Mouse (Mus musculus): Measurements from ENCODE around the gene Pml. TPM values are rescaled to one million over a fixed set of nuclear protein-coding genes. Genes with fewer than 3 reads are reported as not detected.

The Pml gene
- polyA plus RNA-seq, 1 experiment: 18.7 TPM

DNA sequence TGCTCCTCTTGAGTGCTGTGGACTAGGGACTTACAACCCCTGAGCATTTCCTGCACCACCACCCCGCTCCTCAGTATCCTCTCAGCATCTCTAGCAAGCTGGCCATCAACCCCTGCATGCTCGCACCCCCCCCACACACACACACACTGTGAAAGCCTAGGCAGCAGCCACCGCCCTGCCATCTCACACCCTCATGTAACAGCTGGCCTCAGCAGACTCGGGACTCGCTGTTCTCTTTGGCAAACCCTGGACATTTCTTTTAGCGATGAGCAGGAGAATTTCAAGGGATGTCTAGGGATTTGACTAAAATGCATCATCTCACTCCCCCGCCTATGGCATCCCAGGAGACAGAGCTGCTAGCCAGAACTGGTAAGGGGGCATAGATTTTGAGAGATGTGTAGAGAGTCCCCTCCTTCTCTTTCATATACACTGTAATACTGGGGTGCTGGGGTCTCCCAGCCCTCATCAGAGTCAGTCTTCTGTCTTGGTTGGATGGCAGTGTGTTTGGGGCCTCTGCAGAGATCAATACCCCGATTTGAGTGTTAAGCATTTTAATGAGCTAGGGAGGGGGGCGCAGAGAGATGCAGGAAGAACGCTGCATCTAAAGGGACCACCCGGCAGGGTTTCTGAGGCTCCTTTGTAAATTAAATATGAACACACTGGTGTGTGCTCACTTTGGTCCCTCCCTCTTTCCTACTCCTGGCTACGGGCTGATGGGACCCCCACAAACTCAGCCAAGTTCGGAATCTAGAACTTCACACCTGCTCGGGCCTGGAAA lies 46.7 kb downstream of the Pml start:
- DNase-seq (ENCODE audit: low read depth): no peak

- DNase-seq (ENCODE audit: low read depth): no peak
Observed at GRCm38 (mm10) chr9:58201861-58202549, 47.6 kb downstream of the Pml start.

GRCm38 (mm10) chr9:58201091-58201842 lies 48.3 kb downstream of the Pml start:
- no peak for DNase-seq (ENCODE audit: low read depth)

GRCm38 (mm10) chr9:58200270-58201090 lies 49.1 kb downstream of the Pml start:
- no peak for DNase-seq (ENCODE audit: low read depth)

DNA sequence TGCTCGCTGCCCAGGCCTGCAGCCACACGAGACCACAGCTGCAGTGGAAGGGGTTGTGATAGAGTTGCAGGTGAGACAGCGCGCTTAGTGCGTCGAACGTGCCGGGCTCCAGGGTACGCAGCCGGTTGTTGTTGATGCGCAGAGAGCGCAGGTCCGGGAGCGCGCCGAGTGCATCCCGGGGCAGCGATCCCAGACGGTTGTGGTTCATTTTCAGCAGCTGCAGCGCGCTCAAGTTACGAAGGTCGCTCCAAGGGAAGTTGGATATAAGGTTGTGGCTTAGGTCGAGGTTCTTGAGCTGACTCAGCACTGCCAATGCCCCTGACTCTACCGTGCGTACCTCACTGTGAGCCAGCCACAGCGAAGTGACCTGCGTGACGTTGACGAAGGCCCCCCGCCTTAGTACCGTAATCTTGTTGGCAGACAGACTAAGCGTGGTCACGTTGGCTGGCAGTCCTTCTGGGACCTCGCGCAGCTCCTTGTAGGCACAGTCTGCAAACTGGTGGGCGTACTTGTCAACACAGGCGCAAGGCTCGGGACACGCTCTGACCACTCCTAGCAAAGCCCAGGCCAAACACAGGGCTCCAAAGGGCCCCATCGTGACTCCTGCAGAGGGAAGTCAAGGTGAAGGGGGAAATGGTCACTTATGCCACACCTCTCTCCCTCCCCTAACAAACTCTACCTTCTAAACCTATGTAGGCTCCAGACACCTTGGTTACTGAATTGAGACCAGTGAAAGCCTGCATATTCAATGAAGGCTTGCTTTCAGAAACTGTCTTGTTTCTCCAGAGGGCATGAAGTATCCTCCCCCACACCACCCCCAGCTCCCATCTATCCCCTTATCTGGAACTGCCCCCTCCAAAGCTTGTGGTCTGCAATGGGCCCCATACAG lies 50.0 kb downstream of the Pml start:
- DNase-seq (ENCODE audit: low read depth): no peak

GRCm38 (mm10) chr9:58198801-58199371 lies 50.7 kb downstream of the Pml start:
- no peak for DNase-seq (ENCODE audit: low read depth)

- no peak for DNase-seq (ENCODE audit: low read depth)
Observed at GRCm38 (mm10) chr9:58197781-58198701, 51.5 kb downstream of the Pml start.

DNA sequence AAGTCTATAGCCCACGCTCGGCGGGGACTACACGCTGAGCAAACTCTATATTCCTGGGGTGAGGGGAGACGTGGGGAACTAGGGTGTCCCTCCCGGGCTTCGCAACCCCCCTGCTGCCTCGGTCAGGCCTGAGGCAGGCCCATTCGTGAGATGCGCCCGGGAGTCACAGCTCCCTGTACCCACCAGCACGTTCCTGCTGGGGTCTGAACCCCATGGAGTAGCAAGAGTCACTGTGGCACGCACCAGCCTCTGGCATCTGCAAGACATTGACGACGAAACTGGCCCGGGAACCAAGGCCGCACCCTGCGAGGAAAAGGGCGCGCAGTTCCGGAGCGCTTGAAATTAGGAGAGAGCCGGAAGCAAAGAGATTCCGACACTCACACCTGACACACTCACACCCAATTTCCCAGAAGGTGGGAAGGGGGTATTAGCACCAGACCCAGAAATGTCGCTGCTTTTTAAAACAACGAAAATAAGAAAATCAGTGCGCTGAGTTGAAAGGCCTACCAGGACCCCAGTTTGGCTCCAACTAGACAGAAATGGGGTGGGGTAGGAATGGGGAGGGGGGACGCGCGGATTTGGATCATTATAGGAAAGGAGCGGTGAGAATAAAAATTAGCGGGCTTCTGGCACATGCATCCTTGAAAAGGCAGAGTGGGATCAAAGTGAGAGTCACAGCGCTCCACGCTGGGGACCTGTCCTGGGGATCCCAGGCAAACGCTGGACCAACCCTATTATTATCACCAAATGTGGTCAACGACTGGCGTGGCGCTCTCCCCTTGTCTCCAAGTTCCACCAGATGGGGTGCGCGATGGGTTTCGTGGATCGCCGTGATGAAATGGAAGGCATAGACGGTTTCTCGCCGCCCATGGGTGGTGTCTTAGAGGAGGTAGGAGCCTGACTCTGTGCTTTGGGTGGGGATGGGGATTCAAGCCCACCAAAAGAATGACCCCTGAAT lies 52.7 kb downstream of the Pml start:
- no peak for DNase-seq (ENCODE audit: low read depth)

DNA sequence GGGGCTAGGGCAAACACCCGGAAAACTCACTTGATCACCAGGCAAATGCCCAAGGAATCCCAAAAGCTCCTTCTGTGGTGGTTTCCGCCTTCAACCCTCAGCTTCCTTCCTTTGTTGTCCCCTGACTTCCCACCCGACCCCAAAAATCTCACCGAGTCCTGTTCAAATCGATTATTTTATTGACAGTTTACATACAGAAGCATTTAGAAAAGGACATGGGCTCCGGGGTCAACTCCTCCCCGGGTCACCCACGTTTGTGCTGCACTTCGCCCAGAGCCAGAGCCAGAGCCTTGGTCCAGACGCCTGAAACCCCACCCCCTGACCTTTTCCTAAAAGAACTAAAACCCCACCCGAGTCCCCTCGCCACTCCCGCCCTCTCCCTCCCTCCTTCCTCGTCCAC lies 53.4 kb downstream of the Pml start:
- no peak for DNase-seq (ENCODE audit: low read depth)

DNA sequence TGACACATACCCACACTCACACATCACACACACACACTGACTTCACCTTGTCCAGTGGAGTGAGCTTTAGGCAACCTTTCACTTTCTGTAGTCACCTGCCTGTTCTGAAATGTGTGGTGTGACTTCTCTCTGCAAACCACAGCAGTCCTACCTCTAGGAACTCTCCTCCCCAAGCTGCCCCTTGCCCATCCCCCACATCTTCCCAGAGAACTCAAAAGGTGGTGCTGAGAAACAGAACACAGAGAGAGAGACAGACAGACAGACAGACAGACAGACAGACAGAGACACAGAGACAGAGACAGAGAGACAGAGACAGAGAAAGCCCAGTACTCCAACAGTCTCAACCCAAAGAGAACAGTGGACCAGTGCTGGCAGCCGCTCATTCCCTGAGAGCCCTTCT lies 53.9 kb downstream of the Pml start:
- no peak for DNase-seq (ENCODE audit: low read depth)

GRCm38 (mm10) chr9:58194222-58194621 lies 55.4 kb downstream of the Pml start:
- DNase-seq (ENCODE audit: low read depth): no peak

- DNase-seq (ENCODE audit: low read depth): no peak
Observed at GRCm38 (mm10) chr9:58184456-58184855, 65.1 kb downstream of the Pml start.

DNA sequence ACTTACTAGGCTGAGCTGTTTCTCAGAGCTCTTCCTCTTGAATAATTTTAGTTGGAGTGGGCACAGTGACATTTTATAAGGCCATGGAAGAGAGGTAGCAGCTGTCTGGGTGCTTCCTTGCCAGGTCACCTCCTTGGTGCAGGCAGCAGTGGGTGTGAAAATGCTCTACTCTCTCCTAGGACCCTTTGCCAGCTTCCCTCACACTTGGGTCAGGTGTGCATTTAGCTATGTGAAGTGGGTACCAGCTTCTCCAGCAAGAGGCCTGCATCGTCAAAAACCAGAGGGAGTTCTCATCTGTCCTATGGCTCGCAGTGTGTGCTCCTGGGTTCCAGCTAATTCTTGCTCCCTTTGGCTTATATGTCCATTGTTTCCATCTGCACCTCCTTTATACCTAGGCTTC lies 70.2 kb downstream of the Pml start:
- no peak for DNase-seq (ENCODE audit: low read depth)

DNA sequence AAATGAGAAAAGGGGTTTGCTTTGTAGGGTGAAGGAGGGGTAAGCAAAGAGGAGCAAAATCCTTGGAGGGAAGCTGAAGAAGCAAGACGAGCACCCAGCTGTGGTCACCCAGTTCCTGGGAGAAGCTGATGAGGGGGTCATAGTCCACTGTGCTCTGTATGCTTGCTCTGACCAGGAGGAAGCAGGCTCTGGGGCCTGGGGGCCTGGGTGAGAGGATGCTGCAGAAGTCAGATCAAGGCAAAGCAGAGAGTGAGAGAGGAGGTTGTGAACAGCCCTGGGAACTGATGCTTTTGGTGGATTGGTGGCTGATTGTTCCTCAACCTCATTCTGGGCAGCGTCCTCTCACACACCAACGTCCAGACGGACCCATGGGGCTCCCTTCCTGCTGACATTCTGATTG lies 72.4 kb downstream of the Pml start:
- DNase-seq (ENCODE audit: low read depth): no peak

- DNase-seq (ENCODE audit: low read depth): no peak
Observed at GRCm38 (mm10) chr9:58175745-58176487, 73.7 kb downstream of the Pml start.

- no peak for DNase-seq (ENCODE audit: low read depth)
Observed at GRCm38 (mm10) chr9:58174818-58175251, 74.8 kb downstream of the Pml start.

DNA sequence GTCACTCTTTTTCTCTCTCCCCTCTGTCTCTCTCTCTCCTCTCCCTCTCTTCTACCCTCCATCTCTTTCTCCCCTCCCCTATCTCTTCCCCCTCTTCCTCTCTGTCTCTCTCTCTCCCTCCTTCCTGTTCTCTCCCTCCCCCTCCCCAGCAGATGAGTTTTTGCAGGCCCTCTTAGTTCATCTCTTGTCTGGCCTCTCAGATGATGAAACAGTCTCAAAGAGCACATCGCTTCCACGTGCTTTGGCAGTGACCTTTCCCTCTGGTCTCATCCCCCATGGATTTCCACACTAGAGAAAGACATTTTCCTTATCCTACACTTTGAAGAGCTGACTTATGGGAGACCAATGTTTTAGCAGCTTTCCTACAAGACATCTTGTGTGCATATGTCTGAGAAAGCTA lies 76.7 kb downstream of the Pml start:
- no peak for DNase-seq (ENCODE audit: low read depth)

Data from gonadal fat pad, adult 2 months (tissue).